Mouse (Mus musculus) olfactory bulb, adult 2 months (tissue): ENCODE results near the gene 1600012H06Rik.

Experiments
- CTCF ChIP-seq: fragments of 200-500 bp; IDR thresholded peaks from 2 replicates; pipeline ENCODE4 v1.5.1; 2012; ENCODE audit warnings: low read depth, mild to moderate bottlenecking, low read length, moderate library complexity; ENCODE audit not compliant: insufficient read depth
- POLR2A ChIP-seq: fragments of 200-500 bp; IDR thresholded peaks from 2 replicates; pipeline ENCODE4 v1.6.1; 2012; ENCODE audit warnings: mild to moderate bottlenecking, low read depth, low read length, moderate library complexity; ENCODE audit not compliant: insufficient read depth

GRCm38 (mm10) chr17:14943729-14944059 is 710 bp downstream of the 1600012H06Rik start:
- no peak for TF ChIP-seq CTCF
- no peak for TF ChIP-seq POLR2A
